Mouse (Mus musculus) midbrain, postnatal 0 days (tissue): ENCODE measurements around the gene Aoc2. TPM values are rescaled to one million over a fixed set of nuclear protein-coding genes. Genes with fewer than 3 reads are reported as not detected.
"Not testable (repeated sequence)": the region's sequence is repeated elsewhere in the genome, so short reads cannot be mapped to it uniquely, and the experiment has no call there.

Experiments used
- ATAC-seq: fragments of 200-750 bp; cut with Nextera tagmentation; 2 replicates; pipeline ENCODE4 v1.8.0; 2017; ENCODE audit warnings: moderate number of reproducible peaks, mild to moderate bottlenecking, moderate TSS enrichment, moderate library complexity; ENCODE audit not compliant: low FRiP score
- DNase-seq: peaks from one replicate; pipeline ENCODE4 v3.0.0-alpha.2; 2015; ENCODE audit warnings: low spot score
- H3K27ac ChIP-seq: fragments of 300-500 bp; sonication (generic); 2 replicates; pipeline ENCODE4 v1.5.1; 2014; ENCODE audit warnings: low read depth, mild to moderate bottlenecking, low read length, mixed read lengths
- H3K27me3 ChIP-seq: fragments of 300-500 bp; sonication (generic); 2 replicates; pipeline ENCODE4 v1.6.1; 2014; ENCODE audit warnings: low read length, control low read depth, mixed read lengths; ENCODE audit not compliant: insufficient read depth
- H3K36me3 ChIP-seq: fragments of 300-500 bp; sonication (generic); 2 replicates; pipeline ENCODE4 v1.6.1; 2014; ENCODE audit warnings: low read length, control low read depth, mixed read lengths; ENCODE audit not compliant: insufficient read depth
- H3K4me1 ChIP-seq: fragments of 300-500 bp; sonication (generic); 2 replicates; pipeline ENCODE4 v1.6.1; 2014; ENCODE audit warnings: mild to moderate bottlenecking, control low read depth, antibody characterized with exemption, low read length, mixed read lengths; ENCODE audit not compliant: insufficient read depth
- H3K4me2 ChIP-seq: fragments of 300-500 bp; sonication (generic); 2 replicates; pipeline ENCODE4 v1.6.1; 2014; ENCODE audit warnings: low read depth, mild to moderate bottlenecking, low read length, mixed read lengths; ENCODE audit not compliant: poor library complexity, severe bottlenecking
- H3K4me3 ChIP-seq: fragments of 300-500 bp; sonication (generic); 2 replicates; pipeline ENCODE4 v1.5.1; 2014; ENCODE audit warnings: low read depth, mild to moderate bottlenecking, low read length, moderate library complexity
- H3K9ac ChIP-seq: fragments of 300-500 bp; sonication (generic); replicated peaks from 2 replicates; pipeline ENCODE4 v1.6.1; 2014; ENCODE audit warnings: mild to moderate bottlenecking, low read length, moderate library complexity, mixed read lengths; ENCODE audit not compliant: poor library complexity, severe bottlenecking
- H3K9me3 ChIP-seq: fragments of 300-500 bp; sonication (generic); 2 replicates; pipeline ENCODE4 v1.6.1; 2016; ENCODE audit warnings: low read length, control low read depth
- CTCF ChIP-seq: IDR thresholded peaks from 2 replicates; pipeline ENCODE4 v1.5.1; 2016; ENCODE audit warnings: antibody characterized with exemption, mild to moderate bottlenecking
- WGBS: fragments of 180-500 bp; shearing (Covaris S2); extraction: QIAGEN DNeasy Blood & Tissue Kit; methylation state at CpG from one replicate; pipeline ENCODE4 v1.1.7; 2014; 5-methylcytosine and 5-hydroxymethylcytosine counted together
- polyA plus RNA-seq: library from polyadenylated mRNA; unstranded; fragments of >200 nt; fragmentation: Nextera tagmentation; extraction: Ambion mirVana; gene quantifications from 2 replicates; pipeline ENCODE4 v1.2.1, GENCODE M21; 2015
- total RNA-seq: library from RNA; depleted of rRNA; stranded (reverse); fragments of >200 nt; gene quantifications from 2 replicates; pipeline ENCODE4 v1.2.3, GENCODE M21; 2014

The Aoc2 gene
- total and polyA plus RNA-seq, 2 experiments from 2014 or later: 0.64 to 6.7 TPM

DNA sequence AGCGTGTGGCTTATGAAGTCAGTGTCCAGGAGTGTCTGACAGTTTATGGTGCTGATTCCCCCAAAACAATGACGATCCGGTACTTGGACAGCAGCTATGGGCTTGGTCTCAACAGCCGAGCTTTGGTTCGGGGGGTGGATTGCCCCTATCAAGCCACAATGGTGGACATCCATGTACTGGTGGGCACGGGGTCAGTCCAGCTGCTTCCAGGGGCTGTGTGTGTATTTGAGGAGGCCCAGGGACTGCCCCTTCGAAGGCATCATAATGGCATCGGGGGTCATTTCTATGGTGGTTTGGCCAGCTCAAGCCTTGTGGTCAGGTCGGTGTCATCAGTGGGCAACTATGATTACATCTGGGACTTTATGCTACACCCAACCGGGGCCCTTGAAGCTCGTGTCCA lies 1.3 kb downstream of the Aoc2 start:
- Histone ChIP-seq H3K4me1 (no peaks in the 10 kb centered on the region), H3K4me3 (no peak overlapping the region), H3K27me3 (no peaks in the 10 kb centered on the region), H3K9me3 (no peaks in the 10 kb centered on the region), H3K9ac (no peak overlapping the region), H3K4me2 (no peak overlapping the region), H3K36me3 (peaks cover 34% of the 10 kb centered on the region), H3K27ac (no peak overlapping the region)
- TF ChIP-seq CTCF: no peak
- WGBS: 87% methylated on average over 11 of the region's 11 CpGs
- ATAC-seq: no peak
- DNase-seq: no peak

DNA sequence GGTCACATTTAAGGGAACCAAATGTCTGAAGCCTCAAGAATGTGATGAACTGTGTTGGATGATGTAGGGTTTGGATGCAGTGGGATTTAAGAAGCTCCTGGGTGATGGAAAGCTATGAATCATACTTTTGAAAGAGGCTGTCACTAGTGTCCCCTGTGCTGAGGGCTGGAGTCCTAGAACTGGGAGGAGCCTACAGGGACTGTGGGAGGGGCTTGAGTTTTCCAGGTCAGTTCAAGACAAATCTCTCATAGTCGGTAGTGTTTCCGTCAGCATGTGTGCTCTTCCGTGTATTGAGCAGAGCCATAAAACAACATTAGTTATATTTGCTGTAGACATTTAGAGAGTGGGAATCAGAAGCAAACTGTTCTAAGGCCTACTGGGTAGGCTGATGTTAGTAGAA lies 2.4 kb downstream of the Aoc2 start:
- H3K27ac ChIP-seq: no peak overlapping the region
- no peak for DNase-seq
- H3K36me3 ChIP-seq: peaks cover 22% of the 10 kb centered on the region
- no peaks in the 10 kb centered on the region for H3K9me3 ChIP-seq
- WGBS: 55% methylated on average over 3 of the region's 3 CpGs
- H3K4me3 ChIP-seq: no peak overlapping the region
- ATAC-seq: no peak
- no peak overlapping the region for H3K4me2 ChIP-seq
- no peaks in the 10 kb centered on the region for H3K27me3 ChIP-seq
- H3K4me1 ChIP-seq: no peaks in the 10 kb centered on the region
- TF ChIP-seq CTCF: no peak
- H3K9ac ChIP-seq: no peak overlapping the region

DNA sequence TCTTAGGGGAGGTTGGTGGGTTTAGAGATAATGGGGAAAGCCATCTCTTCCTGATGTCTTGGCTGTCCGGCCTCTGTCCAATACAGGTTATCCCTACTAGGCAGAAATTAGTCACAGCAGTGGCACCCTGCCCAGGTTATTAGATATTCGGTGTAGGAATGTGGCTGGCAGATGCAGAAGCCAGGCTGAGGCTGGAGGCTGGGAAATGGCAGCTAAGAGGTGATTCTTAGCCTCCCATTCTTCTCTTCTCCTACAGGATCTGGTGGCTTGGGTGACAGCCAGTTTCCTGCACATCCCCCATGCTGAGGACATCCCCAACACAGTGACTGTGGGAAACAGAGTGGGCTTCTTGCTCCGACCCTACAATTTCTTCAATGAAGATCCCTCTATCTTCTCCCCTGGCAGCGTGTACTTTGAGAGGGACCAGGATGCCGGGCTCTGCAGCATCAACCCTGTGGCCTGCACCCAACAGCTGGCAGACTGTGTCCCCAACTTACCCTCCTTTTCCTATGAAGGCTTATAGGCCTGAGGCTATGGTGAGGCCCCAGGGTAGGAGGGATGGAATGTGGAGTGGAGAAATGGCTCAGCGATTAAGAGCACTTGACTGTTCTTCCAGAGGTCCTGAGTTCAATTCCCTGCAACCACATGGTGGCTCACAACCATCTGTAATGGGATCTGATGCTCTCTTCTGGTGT lies 4.2 kb downstream of the Aoc2 start:
- DNase-seq (peak; percentile 6), ATAC-seq (no peak)
- Histone ChIP-seq H3K4me1 (no peaks in the 10 kb centered on the region), H3K4me3 (no peak overlapping the region), H3K27ac (no peak overlapping the region), H3K9me3 (no peaks in the 10 kb centered on the region), H3K9ac (no peak overlapping the region), H3K4me2 (no peak overlapping the region), H3K27me3 (no peaks in the 10 kb centered on the region), H3K36me3 (peaks cover 13% of the 10 kb centered on the region)
- WGBS: 77% methylated on average over 6 of the region's 6 CpGs
- no peak for TF ChIP-seq CTCF

DNA sequence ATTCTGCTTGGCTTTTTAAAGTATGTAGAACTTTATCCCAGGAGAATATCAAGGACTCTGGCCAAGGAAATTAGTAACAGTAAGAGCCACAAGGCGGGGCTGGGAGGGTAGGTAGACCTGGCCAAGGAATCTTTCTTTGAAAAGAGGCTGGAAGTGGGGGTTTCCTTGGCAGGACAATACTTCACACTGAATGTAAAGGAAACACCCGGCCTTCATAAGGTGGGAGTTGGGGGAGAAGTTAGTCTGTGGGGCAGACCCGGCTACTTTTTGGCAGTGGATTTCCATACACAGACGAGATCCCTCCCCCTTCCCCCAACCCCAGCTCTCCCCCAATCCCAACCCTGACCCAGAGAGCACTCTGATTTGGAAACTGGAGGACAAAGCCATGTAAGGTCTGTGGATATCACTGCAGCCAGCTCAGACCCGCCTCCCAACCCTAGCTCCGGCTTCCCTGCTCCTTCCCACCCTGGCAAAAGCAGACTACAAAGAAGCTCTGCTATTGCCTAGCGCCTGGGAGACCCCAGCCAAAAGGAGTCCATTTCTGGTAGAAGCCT lies 5.6 kb downstream of the Aoc2 start, which contains the start of gene Aoc3:
TSS of gene Aoc3 (plus strand) at position 235 of the 554 bp plus-strand sequence.
- no peak within 1 kb of the TSS for H3K4me2 ChIP-seq
- H3K27ac ChIP-seq: no peak within 1 kb of the TSS
- H3K4me1 ChIP-seq: no peaks in the 10 kb centered on the region
- no peak within 1 kb of the TSS for H3K9ac ChIP-seq
- no peaks in the 10 kb centered on the region for H3K9me3 ChIP-seq
- no peak for TF ChIP-seq CTCF
- ATAC-seq: no peak
- no peaks in the 10 kb centered on the region for H3K27me3 ChIP-seq
- no peak within 1 kb of the TSS for H3K4me3 ChIP-seq
- DNase-seq: no peak
- H3K36me3 ChIP-seq: peaks cover 5% of the 10 kb centered on the region; the same call in 1 of the 2 replicates
- WGBS: 70% methylated on average over 7 of the region's 7 CpGs

DNA sequence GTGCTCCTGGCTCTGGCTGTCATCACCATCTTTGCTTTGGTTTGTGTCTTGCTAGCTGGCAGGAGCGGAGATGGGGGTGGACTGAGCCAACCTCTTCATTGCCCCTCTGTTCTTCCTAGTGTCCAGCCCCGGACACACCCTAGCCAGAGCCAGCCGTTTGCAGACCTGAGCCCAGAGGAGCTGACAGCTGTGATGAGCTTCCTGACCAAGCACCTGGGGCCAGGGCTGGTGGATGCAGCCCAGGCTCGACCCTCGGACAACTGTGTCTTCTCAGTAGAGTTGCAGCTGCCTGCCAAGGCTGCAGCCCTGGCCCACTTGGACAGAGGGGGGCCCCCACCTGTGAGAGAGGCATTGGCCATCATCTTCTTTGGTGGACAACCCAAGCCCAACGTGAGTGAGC lies 6.1 kb downstream of the Aoc2 start:
- H3K9ac ChIP-seq, DNase-seq, H3K36me3 ChIP-seq, H3K4me2 ChIP-seq, H3K4me3 ChIP-seq, H3K9me3 ChIP-seq, H3K27me3 ChIP-seq, ATAC-seq, H3K27ac ChIP-seq, H3K4me1 ChIP-seq: not testable (repeated sequence)
- 89% methylated on average over 6 of the region's 6 CpGs for WGBS

DNA sequence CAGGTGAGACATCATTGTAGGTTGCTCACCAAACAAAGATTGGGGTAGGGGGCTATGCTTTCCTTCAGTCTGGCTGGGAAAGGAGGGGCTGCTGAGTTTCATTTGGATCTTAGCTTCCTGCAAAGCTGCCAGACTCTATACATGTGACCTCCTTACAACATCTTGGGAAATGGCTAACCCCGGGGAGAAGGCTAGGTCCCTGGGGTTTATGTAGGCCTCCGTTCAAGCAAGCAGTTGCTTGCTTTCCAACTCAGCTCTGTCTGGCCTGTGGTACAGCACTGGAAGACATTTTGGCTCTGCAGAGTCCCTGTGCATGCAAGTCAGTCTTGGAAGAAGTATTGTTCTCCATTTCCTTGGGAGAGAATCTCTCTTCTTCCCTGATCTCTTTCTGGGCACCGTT lies 7.7 kb downstream of the Aoc2 start:
- no peak for ATAC-seq
- 85% methylated on average over 3 of the region's 3 CpGs for WGBS
- DNase-seq: no peak
- no peak overlapping the region for H3K4me3 ChIP-seq
- H3K36me3 ChIP-seq: no peaks in the 10 kb centered on the region
- no peak overlapping the region for H3K27ac ChIP-seq
- no peaks in the 10 kb centered on the region for H3K27me3 ChIP-seq
- H3K9me3 ChIP-seq: no peaks in the 10 kb centered on the region
- no peak overlapping the region for H3K9ac ChIP-seq
- H3K4me1 ChIP-seq: peaks cover 4% of the 10 kb centered on the region; the same call in 1 of the 2 replicates
- no peak overlapping the region for H3K4me2 ChIP-seq
- no peak for TF ChIP-seq CTCF
